Mouse (Mus musculus): ENCODE measurements around the gene 1700016C15Rik.

Gene 1700016C15Rik

DNA sequence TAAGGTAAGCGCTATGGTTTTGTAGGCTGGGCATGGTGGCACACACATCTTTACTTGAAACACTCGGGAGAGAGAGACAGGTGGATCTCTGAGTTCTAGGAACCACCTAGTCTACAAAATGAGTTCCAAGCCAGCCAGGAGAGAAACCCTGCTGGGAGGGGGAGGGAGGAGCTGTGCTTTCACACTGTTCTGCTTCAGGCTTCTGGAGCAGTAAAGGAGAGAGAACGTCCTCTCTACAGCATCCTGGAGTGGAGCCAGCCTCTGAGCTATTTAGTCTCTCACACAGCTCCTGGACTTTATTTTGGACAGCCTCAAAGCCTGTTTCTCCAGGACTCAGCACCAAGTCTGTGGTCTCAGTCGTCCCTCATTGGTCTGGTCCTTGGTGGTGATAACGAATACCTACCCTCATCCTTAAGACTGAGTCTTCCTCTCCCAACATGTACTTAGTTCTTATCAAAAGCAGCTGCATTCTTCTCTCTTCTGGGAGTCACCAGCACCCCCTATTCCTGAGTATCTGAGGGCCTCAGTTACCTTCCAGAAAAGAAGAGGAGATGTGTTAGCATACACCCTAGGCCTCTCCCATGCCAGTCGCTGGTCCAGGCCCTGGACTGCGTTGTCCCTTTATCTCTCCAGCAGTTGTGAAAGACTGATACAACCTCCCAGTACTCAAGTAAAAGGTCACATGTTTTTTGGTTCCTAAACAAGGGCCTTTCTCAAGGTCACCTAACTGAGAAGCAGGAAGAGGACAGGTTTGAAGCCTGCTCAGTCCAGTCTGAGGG lies 12.4 kb upstream of the 1700016C15Rik start:
- no peak for DNase-seq (ENCODE audit: low spot score)

DNA sequence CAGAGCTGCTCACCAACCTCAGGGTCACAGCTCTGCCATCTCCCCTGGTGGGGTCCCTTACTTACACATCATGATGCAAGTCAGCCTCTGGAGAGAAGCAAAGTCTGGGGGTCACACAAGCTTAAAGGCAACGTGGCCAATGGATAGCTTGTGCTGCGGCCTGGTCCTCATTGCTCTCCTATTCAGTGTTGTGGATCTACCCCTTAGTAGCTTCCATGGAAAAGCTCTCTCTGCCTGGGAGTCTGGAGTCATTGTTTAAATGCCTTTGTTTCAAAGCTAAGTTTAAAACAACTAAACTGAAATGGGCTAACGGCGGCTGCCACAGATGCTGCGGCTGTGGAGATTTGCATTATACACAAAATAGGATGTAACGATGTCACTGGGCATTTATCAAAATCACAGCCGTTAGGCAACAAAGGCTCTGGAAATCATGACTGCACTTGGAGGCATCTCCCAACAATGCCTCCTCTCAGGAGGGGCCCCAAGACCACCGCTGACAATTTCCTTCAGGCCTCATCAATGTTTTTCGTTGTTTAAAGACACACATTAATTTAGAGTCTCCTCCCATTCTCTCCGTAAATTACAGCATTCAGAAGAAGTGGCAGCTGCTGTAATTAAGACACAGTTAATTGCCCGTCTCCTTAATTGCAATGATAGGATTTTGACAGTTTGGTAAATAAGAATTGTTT lies 11.1 kb upstream of the 1700016C15Rik start:
- no peak for DNase-seq (ENCODE audit: low spot score)

DNA sequence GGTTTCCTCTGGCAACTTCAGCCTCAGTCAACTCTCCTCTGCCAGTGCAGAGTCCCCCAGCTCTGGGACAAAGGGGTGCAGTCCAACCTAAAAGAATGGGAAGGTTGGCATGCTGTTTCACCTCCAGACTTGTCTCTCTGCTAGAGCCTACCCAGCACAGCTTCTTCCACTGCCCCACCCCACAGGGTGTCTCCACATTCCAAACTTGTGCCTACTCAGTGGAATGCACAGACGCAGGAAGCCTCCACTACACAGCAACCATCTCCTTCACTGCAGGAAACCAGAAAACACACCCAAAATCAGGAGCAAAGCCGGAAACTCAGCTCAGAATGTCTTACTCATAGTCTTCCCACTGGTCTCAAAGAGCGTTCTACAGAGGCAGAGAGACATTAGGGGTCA lies 10.6 kb upstream of the 1700016C15Rik start:
- no peak for DNase-seq (ENCODE audit: low spot score)

DNA sequence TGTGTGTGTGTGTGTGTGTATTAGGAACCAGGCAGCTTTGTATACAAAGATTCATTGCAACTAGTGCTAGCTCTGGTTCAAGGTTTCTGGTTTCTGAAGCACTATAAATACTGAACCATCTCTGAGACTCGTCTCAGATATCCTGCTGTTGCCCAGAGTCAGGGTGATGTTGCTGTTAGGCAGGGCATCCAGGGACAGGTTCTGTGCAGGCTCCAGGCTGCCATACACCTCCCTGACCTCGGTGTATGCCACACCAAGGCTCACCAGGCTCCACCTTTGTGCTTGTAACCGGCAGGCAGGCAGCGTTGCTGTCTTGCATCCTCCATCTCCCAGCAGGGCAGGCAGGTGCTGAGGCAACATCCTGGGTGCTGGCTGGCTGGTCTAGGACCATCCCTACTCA lies 5.8 kb upstream of the 1700016C15Rik start:
- DNase-seq (ENCODE audit: low spot score), result no peak

DNA sequence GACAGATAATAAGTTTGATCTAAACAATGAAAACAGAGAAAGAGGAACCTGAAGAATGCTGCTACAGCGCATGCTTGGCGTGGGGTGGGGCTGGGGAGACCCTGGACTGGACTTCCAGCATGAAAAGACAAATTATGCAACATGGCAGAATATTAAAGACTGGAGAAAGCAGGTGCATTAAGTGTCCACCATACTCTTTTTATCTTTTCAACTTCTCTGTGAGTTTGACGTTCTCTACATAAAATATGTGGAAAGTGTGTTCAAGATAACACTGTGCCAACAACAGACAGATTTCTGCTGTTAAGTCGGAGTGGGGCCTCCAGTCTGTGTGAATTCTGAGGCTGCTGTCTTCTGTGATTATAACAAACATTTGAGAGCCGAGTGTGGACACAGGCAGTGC lies 2.7 kb upstream of the 1700016C15Rik start:
- DNase-seq (ENCODE audit: low spot score), result no peak

DNA sequence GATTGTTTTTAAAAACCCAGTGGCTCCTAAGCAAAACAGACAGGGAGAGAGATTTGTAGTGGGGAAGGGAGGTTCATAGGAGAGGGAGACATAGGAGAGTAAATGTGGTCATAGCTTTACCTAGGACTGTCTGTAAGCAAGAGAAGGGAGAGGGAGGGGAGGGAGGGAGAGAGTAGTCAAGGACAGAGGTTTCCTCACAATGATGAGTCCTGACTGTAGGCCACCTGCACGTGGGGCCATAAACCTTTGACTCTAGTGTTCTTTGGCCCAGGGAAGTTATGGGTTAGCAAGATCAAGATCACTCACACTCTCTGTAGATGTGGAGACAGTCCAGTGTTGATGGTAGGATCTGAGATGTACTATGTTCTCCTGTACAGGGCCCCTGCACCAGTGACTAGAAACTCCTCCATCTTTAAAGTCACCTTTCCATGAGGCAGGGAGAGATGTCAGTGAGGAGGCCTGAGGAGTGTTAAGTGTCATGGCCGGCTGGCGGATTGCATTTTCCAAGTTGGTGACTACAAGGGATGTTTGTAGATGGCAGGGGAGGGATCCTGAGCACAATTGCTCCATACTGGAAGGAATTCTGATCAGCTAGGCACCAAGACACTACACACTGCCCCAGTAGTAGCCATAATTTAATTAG lies 1.6 kb upstream of the 1700016C15Rik start:
- DNase-seq (ENCODE audit: low spot score), result no peak

DNA sequence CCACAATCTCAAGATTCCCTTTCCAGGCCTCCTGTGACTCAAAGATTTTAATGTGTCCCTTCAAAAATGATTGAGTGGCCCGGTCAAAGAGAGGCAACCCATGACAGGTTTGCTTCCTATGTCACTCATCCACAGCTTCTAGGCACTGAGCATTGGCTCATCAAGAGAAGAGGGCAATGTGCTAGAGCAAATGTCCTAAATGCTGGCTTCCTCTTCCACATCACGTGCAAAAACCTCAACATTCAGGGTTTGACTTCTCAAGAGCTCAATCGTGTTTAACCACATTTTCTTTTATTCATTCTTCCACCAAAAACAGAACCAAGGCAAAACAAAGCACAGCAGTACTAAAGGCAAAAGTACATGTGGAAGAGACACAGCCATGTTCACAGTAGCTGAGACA lies 2.4 kb downstream of the 1700016C15Rik start:
- DNase-seq (ENCODE audit: low spot score), result no peak

DNA sequence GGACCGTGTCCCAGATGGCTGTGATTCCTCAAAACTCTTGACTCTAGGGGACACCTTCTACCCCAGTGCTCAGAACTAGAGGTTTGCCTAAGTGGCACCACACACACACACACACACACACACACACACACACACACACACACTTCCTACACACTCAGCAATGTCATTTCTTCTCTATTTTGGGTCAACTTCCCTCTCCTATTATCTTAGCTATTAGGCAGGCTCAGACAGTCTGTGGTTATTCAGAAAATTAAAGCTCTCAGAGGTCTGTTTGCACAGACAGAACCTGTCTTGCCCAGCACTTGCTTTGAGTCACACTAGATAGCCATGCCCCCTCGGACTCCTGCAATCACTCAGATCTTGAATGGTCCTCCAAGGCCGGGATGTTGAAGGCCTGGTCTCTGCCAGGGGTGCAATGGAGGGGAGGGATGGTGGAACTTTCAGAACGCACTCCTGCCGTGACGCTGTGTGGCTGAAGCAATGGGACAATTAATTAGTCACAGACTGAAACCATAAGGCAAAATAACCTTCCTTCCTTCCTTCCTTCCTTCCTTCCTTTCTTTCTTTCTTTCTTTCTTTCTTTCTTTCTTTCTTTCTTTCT lies 8.0 kb downstream of the 1700016C15Rik start:
- no peak for DNase-seq (ENCODE audit: low spot score)

DNA sequence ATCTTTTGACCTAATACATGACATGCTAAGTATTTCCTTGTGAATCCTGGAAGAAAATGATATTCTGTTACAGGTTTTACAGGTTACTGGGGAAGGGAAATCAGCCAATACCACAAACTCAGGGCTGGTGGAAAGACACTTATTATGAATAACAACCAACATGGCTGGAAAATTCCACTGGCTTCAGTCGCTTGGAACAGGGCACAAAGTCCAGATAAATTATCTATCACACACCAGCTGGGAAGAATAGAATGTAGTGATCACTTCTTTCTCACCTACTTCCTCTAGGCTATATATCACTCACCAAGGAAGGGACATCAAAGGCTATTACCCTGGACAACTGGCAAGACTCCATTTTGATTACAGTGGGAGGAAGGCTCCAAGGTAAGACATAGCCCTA lies 11.1 kb downstream of the 1700016C15Rik start:
- DNase-seq (ENCODE audit: low spot score), result no peak

DNA sequence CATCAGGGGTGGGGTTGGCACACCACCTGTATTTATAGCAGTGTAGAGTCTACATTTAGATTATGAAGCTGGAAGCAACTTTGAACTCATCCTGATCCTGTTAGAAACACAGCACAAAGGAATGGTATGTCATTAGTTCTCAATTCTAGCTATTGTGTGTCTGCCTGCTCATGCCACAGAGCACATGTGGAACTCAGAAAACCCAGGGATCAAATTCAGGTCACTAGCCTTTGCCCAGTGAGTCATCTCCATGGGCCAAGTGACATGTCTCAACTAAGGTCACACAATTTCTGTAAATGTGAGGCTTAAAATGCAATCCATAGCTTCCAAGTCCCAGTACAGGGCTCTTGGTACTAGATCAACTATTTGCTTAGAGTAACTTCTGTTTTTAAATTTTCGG lies 12.5 kb downstream of the 1700016C15Rik start:
- DNase-seq (ENCODE audit: low spot score), result no peak

DNA sequence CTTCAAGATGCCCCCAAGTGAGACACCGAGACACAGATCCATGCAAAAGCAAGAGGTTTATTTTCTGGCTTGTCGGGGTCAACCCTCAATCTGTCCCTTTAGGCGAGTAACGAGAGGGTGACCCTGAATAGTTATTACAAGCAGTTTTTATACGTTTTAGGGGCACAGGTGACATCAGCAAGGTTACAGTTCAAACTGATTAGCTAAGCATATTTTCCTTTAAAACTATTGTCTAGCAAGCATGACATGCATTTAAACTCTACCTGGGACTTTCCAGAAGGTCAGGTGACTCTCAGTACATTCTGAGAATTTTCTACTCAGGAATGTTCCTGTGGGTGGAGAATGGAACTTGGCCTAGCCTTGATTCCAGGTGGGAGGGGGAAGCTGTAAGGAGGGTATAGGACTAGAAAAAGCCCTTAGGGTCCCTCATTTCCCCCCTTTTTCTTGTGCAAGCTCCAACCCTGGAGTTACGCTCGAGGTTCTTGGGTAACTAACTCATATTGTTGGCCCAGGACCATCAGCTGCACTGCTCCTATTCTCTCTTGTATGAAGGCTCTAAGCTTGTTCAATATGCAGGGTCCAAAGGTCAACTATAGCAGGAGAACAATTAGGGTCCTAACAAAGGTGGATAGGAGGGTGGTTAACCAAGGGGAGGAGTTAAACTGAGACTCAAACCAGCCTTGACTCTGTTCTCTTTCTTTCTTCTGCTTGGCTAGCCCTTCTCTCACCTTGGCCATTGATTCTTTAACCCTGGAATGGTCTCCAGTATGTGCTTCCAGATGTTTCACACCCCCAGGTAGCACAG lies 15.1 kb downstream of the 1700016C15Rik start:
- no peak for DNase-seq (ENCODE audit: low spot score)

DNA sequence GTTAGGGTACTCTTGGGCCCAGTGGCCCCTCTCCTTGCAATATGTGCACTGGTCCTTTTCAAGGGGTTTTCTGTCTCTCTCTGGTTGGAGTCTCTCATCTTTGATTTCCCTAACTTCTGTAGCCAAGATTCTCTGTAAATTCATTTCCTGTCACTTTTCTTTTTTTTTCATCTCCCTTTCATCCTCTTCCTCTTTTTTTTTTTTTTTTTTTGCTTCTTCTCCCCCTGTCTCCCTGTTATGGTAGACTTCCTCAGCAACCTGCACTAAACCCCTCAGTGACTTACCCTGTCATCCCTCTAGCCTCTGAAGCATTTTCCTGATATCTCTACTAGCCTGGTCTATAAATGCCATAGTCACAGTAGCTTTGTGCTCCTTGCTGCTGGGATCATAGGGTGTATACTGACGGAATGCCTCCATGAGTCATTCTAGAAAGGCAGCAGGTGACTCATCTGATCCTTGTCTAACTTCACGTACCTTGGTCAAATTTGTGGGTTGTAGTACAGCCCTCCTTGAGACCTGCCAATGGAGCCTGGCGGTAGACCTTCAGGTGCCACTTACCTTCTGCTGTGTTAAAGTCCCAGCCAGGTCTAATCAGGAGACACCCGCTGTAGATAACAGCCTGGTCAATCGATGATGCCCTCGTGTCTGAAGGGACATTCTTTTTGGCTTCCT lies 18.4 kb downstream of the 1700016C15Rik start:
- DNase-seq (ENCODE audit: low spot score), result no peak

DNA sequence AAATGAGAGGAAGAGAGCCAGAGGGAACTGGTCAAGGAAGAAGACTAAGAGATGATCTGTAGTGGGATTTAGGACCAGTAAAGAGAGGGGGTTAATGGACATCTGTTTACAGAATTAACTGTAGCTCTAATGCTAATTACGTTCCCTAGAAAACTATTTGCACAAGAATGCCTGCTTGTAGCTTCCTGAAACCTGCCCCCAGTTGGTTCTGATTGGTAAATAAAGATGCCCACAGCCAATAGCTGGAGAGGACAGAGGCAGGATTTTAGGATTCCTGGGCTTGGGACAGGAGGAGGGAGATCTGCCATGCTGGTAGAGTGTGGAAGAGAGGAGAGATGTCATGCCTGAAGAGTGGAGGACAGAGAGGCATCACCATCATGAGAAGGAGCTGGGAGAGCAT lies 23.9 kb downstream of the 1700016C15Rik start:
- no peak for DNase-seq (ENCODE audit: low spot score)

DNA sequence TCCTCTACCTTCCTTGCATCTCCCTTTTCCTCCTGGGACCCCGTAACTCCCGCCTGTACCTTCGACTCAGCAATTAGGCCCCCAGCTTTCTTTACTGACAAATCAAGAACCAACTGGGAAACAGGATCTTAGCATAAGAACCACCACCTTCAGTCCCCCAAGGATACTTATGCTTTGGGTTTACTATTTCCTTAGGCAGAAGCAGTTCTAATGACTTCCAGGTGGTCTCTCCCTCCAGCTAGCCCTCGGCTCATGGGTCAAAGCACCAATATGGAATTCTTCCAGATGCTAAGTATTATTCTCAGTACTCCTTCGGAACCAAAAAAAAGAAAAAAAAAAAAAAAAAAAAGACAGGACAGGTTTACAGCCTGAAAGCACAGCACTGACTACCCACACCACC lies 27.6 kb downstream of the 1700016C15Rik start:
- no peak for DNase-seq (ENCODE audit: low spot score)

DNA sequence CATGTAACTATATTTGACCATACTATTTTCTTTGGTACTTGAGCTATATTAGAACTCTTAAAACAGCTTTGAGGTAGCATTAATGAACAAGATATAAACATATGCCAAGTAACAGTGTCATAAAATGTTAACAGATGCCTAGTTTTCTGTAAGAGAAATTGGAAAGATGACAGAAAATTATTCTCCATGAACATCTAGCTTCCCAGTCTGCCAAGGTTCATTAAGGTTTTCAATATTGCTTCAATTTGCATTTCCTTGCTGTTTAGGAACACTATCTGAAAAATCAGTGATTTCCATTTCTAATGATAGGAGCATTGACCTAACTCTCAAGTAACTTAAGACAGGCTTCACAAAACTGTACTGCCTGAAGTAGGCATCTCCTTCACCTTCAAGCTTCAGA lies 39.3 kb downstream of the 1700016C15Rik start:
- no peak for DNase-seq (ENCODE audit: low spot score)

DNA sequence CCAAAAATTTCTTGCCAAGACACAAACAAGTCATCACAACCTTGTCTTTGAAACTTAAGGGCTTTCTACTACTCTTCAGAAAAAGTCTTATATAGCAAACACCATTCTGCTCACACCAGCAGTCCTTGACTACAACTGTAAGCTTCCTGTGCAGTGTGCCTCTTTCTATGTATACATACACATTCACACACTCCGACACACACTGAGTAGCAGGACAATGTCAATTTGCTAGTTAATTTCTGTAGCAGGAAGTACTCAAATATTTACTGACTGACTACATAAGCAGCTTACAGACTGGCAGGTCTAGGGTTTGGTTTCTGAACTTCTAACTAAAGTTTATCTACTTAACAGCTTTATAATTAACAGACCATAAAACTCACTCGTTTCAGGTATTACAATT lies 47.8 kb downstream of the 1700016C15Rik start:
- no peak for DNase-seq (ENCODE audit: low spot score)

DNA sequence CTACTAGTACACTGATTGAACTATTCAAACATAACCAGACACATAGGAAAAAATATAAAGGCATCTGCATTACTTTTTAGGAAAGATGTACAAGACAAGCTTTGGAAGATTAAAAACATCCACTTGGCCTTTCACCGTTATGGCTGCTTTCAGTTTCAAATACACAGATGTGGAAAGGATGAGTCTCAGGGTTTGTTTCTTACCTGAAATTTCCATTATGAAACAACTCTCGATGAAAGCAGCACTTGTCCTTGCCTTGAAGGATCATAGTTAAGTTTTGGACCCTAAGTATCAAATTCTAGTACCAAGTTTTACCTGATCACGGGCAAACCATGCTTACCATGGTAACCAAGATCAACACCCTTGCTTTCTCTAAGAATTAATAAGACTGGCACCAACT lies 63.2 kb downstream of the 1700016C15Rik start:
- DNase-seq (ENCODE audit: low spot score), result no peak

DNA sequence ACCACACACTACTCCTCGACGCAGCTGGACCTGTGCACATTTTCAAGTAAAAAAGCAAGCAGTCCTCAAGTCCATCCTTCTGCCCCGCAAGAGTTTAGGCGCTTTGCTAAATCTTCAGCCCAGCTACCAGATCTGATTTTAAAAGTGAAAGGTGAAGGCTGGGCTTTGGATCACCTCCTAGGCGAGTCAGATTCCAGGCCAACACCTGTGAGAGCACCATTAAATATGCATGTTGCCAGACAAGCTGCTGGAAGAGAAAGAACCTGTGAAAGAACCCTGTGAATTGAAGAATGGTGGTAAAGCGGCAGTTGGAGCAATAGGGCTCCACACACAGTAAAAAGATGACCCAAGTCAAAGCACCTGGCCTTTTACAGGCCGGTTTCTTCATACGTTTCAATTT lies 65.3 kb downstream of the 1700016C15Rik start:
- no peak for DNase-seq (ENCODE audit: low spot score)

DNA sequence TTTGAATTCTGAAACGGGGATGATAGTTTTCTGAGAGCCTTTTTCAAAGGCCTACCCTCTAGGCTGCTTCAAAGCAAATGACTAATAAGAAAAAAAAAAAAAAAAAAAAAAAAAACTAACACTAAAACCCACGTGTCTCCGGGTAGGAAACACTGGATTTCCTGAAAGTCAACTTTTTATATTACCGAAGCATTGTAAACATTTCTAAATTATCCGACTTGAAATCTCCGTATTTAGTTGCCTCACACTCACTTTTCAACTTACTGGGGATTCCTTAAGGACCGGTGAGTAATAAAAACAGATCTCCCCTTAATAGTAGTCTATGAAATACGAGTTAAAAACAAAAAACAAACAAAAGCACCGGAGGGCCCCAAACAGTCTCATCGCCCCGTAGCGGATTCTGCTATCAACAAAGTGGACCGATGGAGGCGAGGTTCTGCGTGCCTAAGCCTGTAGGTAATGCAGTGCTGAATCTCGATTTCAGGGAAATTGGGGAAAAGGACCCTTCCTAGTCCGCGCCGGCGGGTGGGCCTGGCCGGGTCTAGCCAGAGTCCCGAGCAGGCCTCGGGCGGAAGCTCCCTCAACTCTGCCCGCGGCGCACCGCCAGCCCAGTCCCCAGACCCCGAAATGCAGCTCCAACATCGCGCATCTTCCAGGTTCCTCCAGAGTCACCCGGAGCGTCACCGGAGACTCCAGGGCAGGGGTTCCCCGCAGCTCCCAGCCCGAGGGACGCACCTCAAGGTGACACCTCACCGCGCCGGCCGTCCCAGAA lies 66.0 kb downstream of the 1700016C15Rik start:
- DNase-seq (ENCODE audit: low spot score), result peak; percentile 72

DNA sequence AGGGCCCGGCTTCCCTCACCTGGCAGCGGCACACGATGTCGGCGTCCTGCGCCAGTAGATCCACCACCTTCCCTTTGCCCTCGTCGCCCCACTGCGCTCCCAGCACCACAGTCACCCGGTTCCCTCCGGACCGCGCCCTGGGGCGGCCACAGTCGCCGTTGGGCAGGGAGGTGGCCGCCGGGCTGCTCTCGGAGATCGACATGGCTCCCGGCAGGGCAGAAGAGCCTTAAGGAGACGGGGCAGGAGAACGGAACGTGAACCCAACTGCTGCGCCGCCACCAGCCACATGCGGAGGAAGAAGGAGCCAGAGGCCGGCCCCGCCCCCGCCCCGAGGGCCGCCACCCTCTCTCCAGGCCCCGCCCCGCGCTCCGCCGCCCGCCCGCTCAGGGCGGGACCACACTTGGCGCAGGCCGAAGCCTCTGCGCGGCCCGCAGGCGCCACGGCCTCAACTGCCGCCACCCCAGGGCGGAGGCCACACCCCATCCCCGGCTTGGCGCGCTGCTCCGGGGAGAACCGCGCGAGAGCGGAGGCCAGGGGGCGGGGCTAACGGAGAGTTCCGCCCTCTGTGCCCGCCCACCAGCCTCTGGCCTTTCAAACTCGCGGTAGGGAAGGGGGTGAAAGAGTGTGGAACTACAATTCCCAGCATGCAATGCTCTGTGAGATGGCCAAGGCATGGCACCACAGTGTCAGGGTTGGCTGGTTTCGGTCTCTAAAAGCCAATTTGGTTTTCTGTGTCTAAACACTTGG lies 66.8 kb downstream of the 1700016C15Rik start, which contains the start of gene Adss:
Gene Adss (minus strand): TSS at position 319 of the 747 bp plus-strand sequence.
- DNase-seq (ENCODE audit: low spot score), result peak; percentile 99

Measured in testis, postnatal 10 days (tissue).